Mouse (Mus musculus) erythroblast, embryonic 14.5 days (primary cell): ENCODE measurements around the gene Prkce.

Experiments
- GATA1 ChIP-seq: IDR thresholded peaks from 2 replicates; pipeline ENCODE4 v1.6.1; 2012; ENCODE audit warnings: low read length, inconsistent platforms, mixed read lengths
- TAL1 ChIP-seq: IDR thresholded peaks from 3 replicates; pipeline ENCODE4 v1.6.1; 2012; ENCODE audit warnings: low read length, inconsistent platforms, mixed read lengths

DNA sequence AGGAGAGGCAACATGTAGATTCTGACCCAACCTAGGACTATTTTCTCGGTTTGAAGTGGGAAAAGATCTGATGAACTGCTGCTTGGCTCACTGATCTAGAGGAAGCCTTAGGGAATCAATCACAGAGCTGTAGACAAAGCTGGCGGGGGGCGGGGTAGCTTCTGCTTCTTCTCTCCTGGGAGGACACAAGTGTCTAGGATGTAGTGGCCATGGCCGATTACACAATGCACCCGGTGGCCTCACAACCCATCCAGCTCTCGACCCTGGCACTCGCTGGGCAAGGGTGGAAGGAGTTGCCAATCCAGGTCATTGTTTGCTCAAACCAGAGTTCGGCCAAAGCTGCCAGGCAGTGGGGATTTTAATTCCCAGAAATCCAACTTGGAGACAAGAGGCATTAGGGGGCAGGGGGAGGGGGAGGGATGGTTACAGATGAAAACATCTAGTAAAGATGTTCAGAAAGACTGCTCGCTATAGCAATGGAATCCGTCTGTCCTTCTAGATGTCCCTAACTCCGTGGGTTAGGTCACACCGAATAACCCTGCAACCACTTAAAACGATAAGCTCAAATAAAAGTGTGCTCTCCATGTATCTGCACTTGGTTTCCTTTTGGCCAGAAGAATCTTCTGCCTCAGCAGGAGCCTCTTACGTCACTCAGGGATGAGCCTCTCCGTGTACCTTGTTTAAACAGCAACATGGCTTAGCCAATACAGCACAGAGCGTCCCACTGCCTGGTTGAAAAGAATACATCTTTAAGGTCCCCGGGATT is 365.4 kb downstream of the Prkce start:
- TF ChIP-seq GATA1, result no peak
- no peak for TF ChIP-seq TAL1
